Mouse (Mus musculus) cortical plate, adult 2 months (tissue): Measurements from ENCODE around the gene Dcst1. TPM values are rescaled to one million over a fixed set of nuclear protein-coding genes. Genes with fewer than 3 reads are reported as not detected.

Source experiments
- H3K27ac ChIP-seq: fragments of 200-500 bp; 2 replicates; pipeline ENCODE4 v1.5.1; 2012; ENCODE audit warnings: low read length, control low read depth, inconsistent platforms; ENCODE audit not compliant: insufficient read depth
- H3K4me1 ChIP-seq: fragments of 200-500 bp; 2 replicates; pipeline ENCODE4 v1.6.1; 2011; ENCODE audit warnings: low read length; ENCODE audit not compliant: control insufficient read depth, insufficient read depth
- H3K4me3 ChIP-seq: fragments of 200-500 bp; 2 replicates; pipeline ENCODE4 v1.5.1; 2011; ENCODE audit warnings: mild to moderate bottlenecking, low read length, control low read depth; ENCODE audit not compliant: insufficient read depth
- CTCF ChIP-seq: fragments of 200-500 bp; IDR thresholded peaks from 2 replicates; pipeline ENCODE4 v1.5.1; 2011; ENCODE audit warnings: mild to moderate bottlenecking, control low read depth, low read length; ENCODE audit not compliant: insufficient read depth; ENCODE audit errors: extremely low read depth
- POLR2A ChIP-seq: fragments of 200-500 bp; IDR thresholded peaks from 2 replicates; pipeline ENCODE4 v1.6.1; 2011; ENCODE audit warnings: mild to moderate bottlenecking, low read length, control low read depth; ENCODE audit not compliant: insufficient read depth; ENCODE audit errors: extremely low read depth
- polyA plus RNA-seq: library from polyadenylated mRNA; depleted of rRNA; stranded (reverse); fragments of >200 nt; gene quantifications from 2 replicates; pipeline ENCODE4 v1.2.3, GENCODE M21; 2012

Gene Dcst1
- polyA plus RNA-seq, 1 experiment: not detected

- Histone ChIP-seq H3K4me1 (peaks cover 4% of the 10 kb centered on the region; the same call in 1 of the 2 replicates), H3K27ac (peak within 1 kb of the TSS; percentile 48), H3K4me3 (peak within 1 kb of the TSS; percentile 81)
- TF ChIP-seq CTCF: no peak
- peak; percentile 17; the same call in 1 of the 2 replicates for TF ChIP-seq POLR2A
Measured at GRCm38 (mm10) chr3:89322514-89323165, 42.4 kb downstream of the Dcst1 start, which contains the start of gene Efna3. Gene Efna3 (minus strand): TSS chr3:89322965.

- no peak for TF ChIP-seq POLR2A
Measured at GRCm38 (mm10) chr3:89322131-89322500, 42.9 kb downstream of the Dcst1 start.

GRCm38 (mm10) chr3:89321183-89322130 lies 43.6 kb downstream of the Dcst1 start:
- H3K4me3 ChIP-seq: peak overlapping the region; percentile 81
- peak overlapping the region; percentile 91 for H3K27ac ChIP-seq
- TF ChIP-seq POLR2A: no peak
- H3K4me1 ChIP-seq: peaks cover 6% of the 10 kb centered on the region

More at GRCm38 (mm10) chr3:89322131-89322500, 42.9 kb downstream of the Dcst1 start:
- H3K27ac ChIP-seq: peak overlapping the region; percentile 48
- peak overlapping the region; percentile 81 for H3K4me3 ChIP-seq
- H3K4me1 ChIP-seq: peaks cover 6% of the 10 kb centered on the region

- TF ChIP-seq CTCF: no peak
- no peak for TF ChIP-seq POLR2A
- Histone ChIP-seq H3K27ac (peak overlapping the region; percentile 91), H3K4me3 (peak overlapping the region; percentile 81), H3K4me1 (peaks cover 6% of the 10 kb centered on the region)
Measured at GRCm38 (mm10) chr3:89320581-89321182, 44.4 kb downstream of the Dcst1 start.

- Histone ChIP-seq H3K27ac (peak overlapping the region; percentile 13; the same call in 1 of the 2 replicates), H3K4me1 (peaks cover 8% of the 10 kb centered on the region), H3K4me3 (peak overlapping the region; percentile 81)
- no peak for TF ChIP-seq POLR2A
- TF ChIP-seq CTCF: no peak
Measured at GRCm38 (mm10) chr3:89319591-89320350, 45.3 kb downstream of the Dcst1 start.

GRCm38 (mm10) chr3:89318971-89319590 lies 46.0 kb downstream of the Dcst1 start:
- TF ChIP-seq CTCF (no peak), POLR2A (no peak)

GRCm38 (mm10) chr3:89318316-89318715 lies 46.7 kb downstream of the Dcst1 start:
- TF ChIP-seq POLR2A (no peak), CTCF (no peak)
- Histone ChIP-seq H3K4me3 (no peak overlapping the region), H3K4me1 (peaks cover 8% of the 10 kb centered on the region), H3K27ac (no peak overlapping the region)

More at GRCm38 (mm10) chr3:89318971-89319590, 46.0 kb downstream of the Dcst1 start:
- H3K4me3 ChIP-seq: peak overlapping the region; percentile 81; the same call in 1 of the 2 replicates
- no peak overlapping the region for H3K27ac ChIP-seq
- peaks cover 8% of the 10 kb centered on the region for H3K4me1 ChIP-seq

GRCm38 (mm10) chr3:89317246-89317645 lies 47.8 kb downstream of the Dcst1 start:
- Histone ChIP-seq H3K27ac (no peak overlapping the region), H3K4me1 (peaks cover 8% of the 10 kb centered on the region), H3K4me3 (no peak overlapping the region)
- TF ChIP-seq POLR2A: no peak
- TF ChIP-seq CTCF: no peak
